Mouse (Mus musculus) myocyte (in vitro differentiated cells): ENCODE measurements around the gene Nyap2. TPM values are rescaled to one million over a fixed set of nuclear protein-coding genes. Genes with fewer than 3 reads are reported as not detected.

Source experiments
- H3K27me3 ChIP-seq: one replicate; pipeline ENCODE4 v1.6.1; 2011; ENCODE audit not compliant: control insufficient read depth, insufficient read depth, insufficient read length
- H3K36me3 ChIP-seq: one replicate; pipeline ENCODE4 v1.6.1; 2011; ENCODE audit not compliant: control insufficient read depth, insufficient read depth
- H3K4me2 ChIP-seq: one replicate; pipeline ENCODE4 v1.6.1; 2011; ENCODE audit warnings: low read depth, control low read depth
- H3K4me3 ChIP-seq: one replicate; pipeline ENCODE4 v1.5.1; 2011; ENCODE audit warnings: mild to moderate bottlenecking, control low read depth, moderate library complexity
- H3K79me2 ChIP-seq: one replicate; pipeline ENCODE4 v1.6.1; 2011; ENCODE audit not compliant: control insufficient read depth, insufficient read depth
- H3ac ChIP-seq: one replicate; pipeline ENCODE4 v1.6.1; 2011; ENCODE audit not compliant: control insufficient read depth, insufficient read length
- CEBPB ChIP-seq: IDR thresholded peaks from 2 replicates; pipeline ENCODE4 v1.6.1; 2011; ENCODE audit warnings: mild to moderate bottlenecking, moderate library complexity; ENCODE audit not compliant: poor library complexity, insufficient read depth, severe bottlenecking
- E2F4 ChIP-seq: IDR thresholded peaks from one replicate; pipeline ENCODE4 v1.6.1; 2011; ENCODE audit warnings: mild to moderate bottlenecking, control low read depth, moderate library complexity; ENCODE audit not compliant: insufficient read depth
- MAX ChIP-seq: IDR thresholded peaks from one replicate; pipeline ENCODE4 v1.6.1; 2011; ENCODE audit warnings: low read depth, mild to moderate bottlenecking, control low read depth
- MYOD1 ChIP-seq, 3 experiments: IDR thresholded peaks; one replicate each; pipeline ENCODE4 v1.6.1; 2011; ENCODE audit warnings: control low read depth in 2 of 3, low read depth in 2 of 3, mild to moderate bottlenecking in 2 of 3, moderate library complexity in 1 of 3; ENCODE audit not compliant: insufficient read length in 2 of 3, control insufficient read depth in 1 of 3
- MYOG ChIP-seq, 3 experiments: IDR thresholded peaks; one replicate each; pipeline ENCODE4 v1.6.1; 2011; ENCODE audit warnings: control low read depth in 2 of 3, low read depth in 2 of 3, mild to moderate bottlenecking in 2 of 3; ENCODE audit not compliant: insufficient read length in 2 of 3, control insufficient read depth in 1 of 3, insufficient read depth in 1 of 3
- POLR2A ChIP-seq: IDR thresholded peaks from one replicate; pipeline ENCODE4 v1.6.1; 2011; ENCODE audit warnings: low read depth, mild to moderate bottlenecking, control low read depth, moderate library complexity; ENCODE audit not compliant: insufficient read length
- POLR2AphosphoS2 ChIP-seq: IDR thresholded peaks from one replicate; pipeline ENCODE4 v1.6.1; 2011; ENCODE audit warnings: low read depth, control low read depth; ENCODE audit not compliant: insufficient read length
- REST ChIP-seq: IDR thresholded peaks from one replicate; pipeline ENCODE4 v1.6.1; 2011; ENCODE audit warnings: mild to moderate bottlenecking, control low read depth, moderate library complexity; ENCODE audit not compliant: insufficient read depth, insufficient read length
- SRF ChIP-seq: IDR thresholded peaks from one replicate; pipeline ENCODE4 v1.6.1; 2011; ENCODE audit warnings: low read depth; ENCODE audit not compliant: control insufficient read depth, insufficient read length
- TCF12 ChIP-seq: IDR thresholded peaks from one replicate; pipeline ENCODE4 v1.6.1; 2011; ENCODE audit warnings: mild to moderate bottlenecking, control low read depth; ENCODE audit not compliant: poor library complexity, insufficient read depth, severe bottlenecking
- TCF3 ChIP-seq: IDR thresholded peaks from one replicate; pipeline ENCODE4 v1.6.1; 2011; ENCODE audit warnings: low read depth, control low read depth; ENCODE audit not compliant: insufficient read length
- USF1 ChIP-seq: IDR thresholded peaks from one replicate; pipeline ENCODE4 v1.6.1; 2011; ENCODE audit warnings: low read depth, mild to moderate bottlenecking, control low read depth, moderate library complexity
- polyA plus RNA-seq: library from polyadenylated mRNA; unstranded; fragments of >200 nt; fragmentation: generic; extraction: Trizol; gene quantifications from one replicate; pipeline ENCODE4 v1.2.1, GENCODE M21; 2012; ENCODE audit warnings: missing spikeins

Gene Nyap2
- polyA plus RNA-seq, 1 experiment = under 0.01 TPM

- H3ac ChIP-seq = no peak overlapping the region
- no peaks in the 10 kb centered on the region for H3K36me3 ChIP-seq
- peak overlapping the region; percentile 40 for H3K4me2 ChIP-seq
- H3K4me3 ChIP-seq = no peak overlapping the region
- H3K79me2 ChIP-seq = no peaks in the 10 kb centered on the region
- no peaks in the 10 kb centered on the region for H3K27me3 ChIP-seq
- TF ChIP-seq CEBPB = no peak
- no peak for TF ChIP-seq TCF12
- no peak for TF ChIP-seq MAX
- no peak for TF ChIP-seq MYOG (IDR thresholded peaks at IDR 0.05; ENCODE audit: control insufficient read depth in 1 of 3, insufficient read depth in 1 of 3, insufficient read length in 2 of 3, low read depth in 2 of 3)
- TF ChIP-seq TCF3 = no peak
- TF ChIP-seq MYOD1 (IDR thresholded peaks at IDR 0.05; ENCODE audit: control insufficient read depth in 1 of 3, insufficient read length in 2 of 3, low read depth in 2 of 3) = no peak
- TF ChIP-seq POLR2A = no peak
- no peak for TF ChIP-seq POLR2AphosphoS2
- no peak for TF ChIP-seq E2F4
- no peak for TF ChIP-seq REST
- no peak for TF ChIP-seq SRF
- no peak for TF ChIP-seq USF1
These were observed 173.3 kb downstream of the Nyap2 start for GRCm38 (mm10) chr1:81250068-81250467.

GRCm38 (mm10) chr1:81266441-81266840 lies 189.7 kb downstream of the Nyap2 start:
- no peak overlapping the region for H3K4me2 ChIP-seq
- H3ac ChIP-seq = no peak overlapping the region
- H3K27me3 ChIP-seq = peaks cover 5% of the 10 kb centered on the region
- no peak for TF ChIP-seq POLR2AphosphoS2
- TF ChIP-seq E2F4 = no peak
- TF ChIP-seq REST = no peak
- TF ChIP-seq TCF12 = no peak
- TF ChIP-seq SRF = no peak
- no peak for TF ChIP-seq POLR2A
- no peak for TF ChIP-seq CEBPB
- no peak for TF ChIP-seq MYOG (IDR thresholded peaks at IDR 0.05; ENCODE audit: control insufficient read depth in 1 of 3, insufficient read depth in 1 of 3, insufficient read length in 2 of 3, low read depth in 2 of 3)
- TF ChIP-seq TCF3 = no peak
- no peak for TF ChIP-seq USF1
- no peak for TF ChIP-seq MAX
- TF ChIP-seq MYOD1 (IDR thresholded peaks at IDR 0.05; ENCODE audit: control insufficient read depth in 1 of 3, insufficient read length in 2 of 3, low read depth in 2 of 3) = no peak
- H3K4me3 ChIP-seq = no peak overlapping the region
- H3K36me3 ChIP-seq = no peaks in the 10 kb centered on the region
- no peaks in the 10 kb centered on the region for H3K79me2 ChIP-seq

GRCm38 (mm10) chr1:81280978-81281377 lies 204.2 kb downstream of the Nyap2 start:
- H3K79me2 ChIP-seq = no peaks in the 10 kb centered on the region
- no peak overlapping the region for H3K4me3 ChIP-seq
- H3ac ChIP-seq = no peak overlapping the region
- no peaks in the 10 kb centered on the region for H3K36me3 ChIP-seq
- H3K27me3 ChIP-seq = no peaks in the 10 kb centered on the region
- H3K4me2 ChIP-seq = no peak overlapping the region
- TF ChIP-seq USF1 (no peak), MYOD1 (IDR thresholded peaks at IDR 0.05; ENCODE audit: control insufficient read depth in 1 of 3, insufficient read length in 2 of 3, low read depth in 2 of 3) (no peak), SRF (no peak), POLR2A (no peak), E2F4 (no peak), CEBPB (no peak), REST (no peak), MYOG (IDR thresholded peaks at IDR 0.05; ENCODE audit: control insufficient read depth in 1 of 3, insufficient read depth in 1 of 3, insufficient read length in 2 of 3, low read depth in 2 of 3) (no peak), POLR2AphosphoS2 (no peak), TCF12 (no peak), TCF3 (no peak)

GRCm38 (mm10) chr1:81285633-81286032 lies 208.9 kb downstream of the Nyap2 start:
- no peaks in the 10 kb centered on the region for H3K79me2 ChIP-seq
- no peaks in the 10 kb centered on the region for H3K36me3 ChIP-seq
- no peak overlapping the region for H3ac ChIP-seq
- no peak overlapping the region for H3K4me2 ChIP-seq
- no peak overlapping the region for H3K4me3 ChIP-seq
- TF ChIP-seq TCF3 = no peak
- TF ChIP-seq POLR2A = no peak
- TF ChIP-seq USF1 = no peak
- TF ChIP-seq MYOG (IDR thresholded peaks at IDR 0.05; ENCODE audit: control insufficient read depth in 1 of 3, insufficient read depth in 1 of 3, insufficient read length in 2 of 3, low read depth in 2 of 3) = no peak
- TF ChIP-seq SRF = no peak
- no peak for TF ChIP-seq REST
- no peak for TF ChIP-seq E2F4
- no peak for TF ChIP-seq POLR2AphosphoS2
- no peaks in the 10 kb centered on the region for H3K27me3 ChIP-seq

- no peak overlapping the region for H3K4me2 ChIP-seq
- TF ChIP-seq POLR2AphosphoS2 (no peak), MYOD1 (IDR thresholded peaks at IDR 0.05; ENCODE audit: control insufficient read depth in 1 of 3, insufficient read length in 2 of 3, low read depth in 2 of 3) (no peak), E2F4 (no peak), CEBPB (no peak), POLR2A (no peak), USF1 (no peak), SRF (no peak), TCF12 (no peak), TCF3 (no peak), MYOG (IDR thresholded peaks at IDR 0.05; ENCODE audit: control insufficient read depth in 1 of 3, insufficient read depth in 1 of 3, insufficient read length in 2 of 3, low read depth in 2 of 3) (no peak), REST (no peak), MAX (no peak)
- no peak overlapping the region for H3K4me3 ChIP-seq
- H3K79me2 ChIP-seq = no peaks in the 10 kb centered on the region
- H3ac ChIP-seq = no peak overlapping the region
- no peaks in the 10 kb centered on the region for H3K27me3 ChIP-seq
- no peaks in the 10 kb centered on the region for H3K36me3 ChIP-seq
These were observed 210.3 kb downstream of the Nyap2 start for GRCm38 (mm10) chr1:81287088-81287487.
